Mouse (Mus musculus): ENCODE data around the gene Clec12a. TPM values are rescaled to one million over a fixed set of nuclear protein-coding genes. Genes with fewer than 3 reads are reported as not detected.

The Clec12a gene
- total and polyA plus RNA-seq, 2 experiments from 2014 or later, result 0.33 TPM; not detected in 1

- Histone ChIP-seq H3K27me3 (ENCODE audit: insufficient read depth, low read length) (no peaks in the 10 kb centered on the region), H3K36me3 (ENCODE audit: insufficient read depth, low read length) (no peaks in the 10 kb centered on the region), H3K4me3 (ENCODE audit: low read length) (no peak overlapping the region), H3K9me3 (ENCODE audit: low read length) (no peaks in the 10 kb centered on the region), H3K9ac (replicated peaks; ENCODE audit: low read length) (no peak overlapping the region), H3K4me1 (ENCODE audit: insufficient read depth, low read length) (no peaks in the 10 kb centered on the region), H3K27ac (no peak overlapping the region), H3K4me2 (ENCODE audit: low read depth, low read length) (no peak overlapping the region)
- WGBS, result 27% methylated on average over 2 of the region's 2 CpGs
- peak; percentile 75 for TF ChIP-seq CTCF (IDR thresholded peaks at IDR 0.05; ENCODE audit: low read depth)
- DNase-seq (ENCODE audit: low spot score), result peak; percentile 56
- no peak for ATAC-seq
These were observed 50.7 kb downstream of the Clec12a start for GRCm38 (mm10) chr6:129393087-129393720.

- no peak for DNase-seq (ENCODE audit: low spot score)
- Histone ChIP-seq H3K9me3 (ENCODE audit: low read length) (no peaks in the 10 kb centered on the region), H3K36me3 (ENCODE audit: insufficient read depth, low read length) (no peaks in the 10 kb centered on the region), H3K4me2 (ENCODE audit: low read depth, low read length) (no peak overlapping the region), H3K4me3 (ENCODE audit: low read length) (no peak overlapping the region), H3K27ac (no peak overlapping the region), H3K27me3 (ENCODE audit: insufficient read depth, low read length) (no peaks in the 10 kb centered on the region), H3K4me1 (ENCODE audit: insufficient read depth, low read length) (no peaks in the 10 kb centered on the region), H3K9ac (replicated peaks; ENCODE audit: low read length) (no peak overlapping the region)
- no peak for TF ChIP-seq CTCF (IDR thresholded peaks at IDR 0.05; ENCODE audit: low read depth)
- 0 out of 2 replicates have a peak, but pooled peaks have one; percentile 18 for ATAC-seq
- WGBS, result 85% methylated on average over 6 of the region's 6 CpGs
These were observed 51.2 kb downstream of the Clec12a start for GRCm38 (mm10) chr6:129393732-129394131.

- Histone ChIP-seq H3K9ac (replicated peaks; ENCODE audit: low read length) (no peak within 1 kb of the TSS), H3K4me3 (ENCODE audit: low read length) (no peak within 1 kb of the TSS), H3K9me3 (ENCODE audit: low read length) (no peaks in the 10 kb centered on the region), H3K27ac (no peak within 1 kb of the TSS), H3K36me3 (ENCODE audit: insufficient read depth, low read length) (no peaks in the 10 kb centered on the region), H3K4me1 (ENCODE audit: insufficient read depth, low read length) (no peaks in the 10 kb centered on the region), H3K4me2 (ENCODE audit: low read depth, low read length) (no peak within 1 kb of the TSS), H3K27me3 (ENCODE audit: insufficient read depth, low read length) (no peaks in the 10 kb centered on the region)
- no peak for ATAC-seq
- no peak for DNase-seq (ENCODE audit: low spot score)
- WGBS, result 86% methylated on average over 8 of the region's 8 CpGs
- TF ChIP-seq CTCF (IDR thresholded peaks at IDR 0.05; ENCODE audit: low read depth), result no peak
These were observed 54.5 kb downstream of the Clec12a start, which contains the start of gene Clec1b for GRCm38 (mm10) chr6:129396997-129397396. Gene Clec1b, plus strand, starts transcription at chr6:129397297.

DNA sequence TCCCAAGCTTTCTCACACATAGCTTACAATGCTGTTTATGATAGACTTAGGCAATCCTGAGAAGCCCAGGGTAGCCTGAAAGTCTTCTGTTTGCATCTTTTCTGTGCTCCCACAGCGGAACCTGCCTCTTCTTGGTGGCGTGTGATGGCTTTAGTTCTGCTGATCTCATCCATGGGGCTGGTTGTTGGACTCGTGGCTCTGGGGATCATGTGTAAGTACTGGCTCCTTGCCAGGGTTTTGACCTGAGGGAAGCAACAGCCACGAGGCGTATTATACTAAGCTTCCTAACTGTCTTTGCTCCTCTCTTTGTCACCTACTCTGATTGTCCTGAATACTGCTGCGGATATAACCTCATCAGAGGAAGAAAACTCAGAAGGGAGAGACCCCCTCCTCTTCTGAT is 57.5 kb downstream of the Clec12a start:
- WGBS, result 54% methylated on average over 6 of the region's 6 CpGs
- no peak for DNase-seq (ENCODE audit: low spot score)
- no peaks in the 10 kb centered on the region for H3K27me3 ChIP-seq (ENCODE audit: insufficient read depth, low read length)
- no peaks in the 10 kb centered on the region for H3K4me1 ChIP-seq (ENCODE audit: insufficient read depth, low read length)
- TF ChIP-seq CTCF (IDR thresholded peaks at IDR 0.05; ENCODE audit: low read depth), result no peak
- no peak overlapping the region for H3K4me3 ChIP-seq (ENCODE audit: low read length)
- H3K36me3 ChIP-seq (ENCODE audit: insufficient read depth, low read length), result no peaks in the 10 kb centered on the region
- H3K9ac ChIP-seq (replicated peaks; ENCODE audit: low read length), result no peak overlapping the region
- no peak for ATAC-seq
- H3K27ac ChIP-seq, result no peak overlapping the region
- no peaks in the 10 kb centered on the region for H3K9me3 ChIP-seq (ENCODE audit: low read length)
- no peak overlapping the region for H3K4me2 ChIP-seq (ENCODE audit: low read depth, low read length)

DNA sequence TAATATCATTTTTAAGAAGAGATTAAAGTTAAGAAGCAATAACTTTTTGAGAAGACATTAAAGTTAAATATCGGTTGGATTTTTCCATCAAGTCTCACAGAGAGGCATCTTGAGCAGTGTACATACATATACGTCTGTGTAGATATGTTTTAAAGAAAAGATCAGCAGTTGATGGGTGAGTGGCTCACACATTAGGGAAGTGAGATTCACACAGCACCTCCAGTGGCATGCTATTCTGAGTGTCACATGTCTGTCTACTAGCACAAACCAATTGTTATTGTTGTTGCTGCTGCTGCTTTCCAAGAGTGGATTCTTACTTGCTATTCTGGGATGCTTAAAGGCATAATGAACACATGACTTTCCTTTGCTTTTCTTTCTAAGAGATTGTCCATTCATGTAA is 59.9 kb downstream of the Clec12a start:
- H3K9me3 ChIP-seq (ENCODE audit: low read length), result no peaks in the 10 kb centered on the region
- H3K4me1 ChIP-seq (ENCODE audit: insufficient read depth, low read length), result no peaks in the 10 kb centered on the region
- no peak overlapping the region for H3K9ac ChIP-seq (replicated peaks; ENCODE audit: low read length)
- no peaks in the 10 kb centered on the region for H3K27me3 ChIP-seq (ENCODE audit: insufficient read depth, low read length)
- no peak overlapping the region for H3K27ac ChIP-seq
- no peak overlapping the region for H3K4me2 ChIP-seq (ENCODE audit: low read depth, low read length)
- H3K4me3 ChIP-seq (ENCODE audit: low read length), result no peak overlapping the region
- no peaks in the 10 kb centered on the region for H3K36me3 ChIP-seq (ENCODE audit: insufficient read depth, low read length)
- ATAC-seq, result no peak
- 87% methylated on average over 2 of the region's 2 CpGs for WGBS
- TF ChIP-seq CTCF (IDR thresholded peaks at IDR 0.05; ENCODE audit: low read depth), result no peak
- no peak for DNase-seq (ENCODE audit: low spot score)

DNA sequence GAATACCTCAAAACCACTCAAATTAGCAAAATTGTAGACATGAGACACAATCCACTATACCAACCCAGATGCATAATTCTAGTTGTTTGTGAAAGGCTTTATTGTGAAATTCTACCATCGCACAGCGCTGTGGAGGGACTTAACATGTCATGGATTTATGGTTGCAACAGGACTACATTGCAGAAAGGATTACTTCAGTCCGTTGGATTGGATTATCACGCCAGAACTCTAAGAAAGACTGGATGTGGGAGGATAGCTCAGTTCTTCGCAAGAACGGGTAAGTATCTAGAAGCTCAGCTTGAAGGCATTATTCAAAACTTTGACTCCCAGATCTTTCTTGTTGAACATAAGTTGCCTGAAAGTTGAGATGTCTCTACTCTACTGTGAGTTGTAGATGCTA is 60.9 kb downstream of the Clec12a start:
- Histone ChIP-seq H3K36me3 (ENCODE audit: insufficient read depth, low read length) (no peaks in the 10 kb centered on the region), H3K27me3 (ENCODE audit: insufficient read depth, low read length) (no peaks in the 10 kb centered on the region), H3K4me3 (ENCODE audit: low read length) (no peak overlapping the region), H3K4me1 (ENCODE audit: insufficient read depth, low read length) (no peaks in the 10 kb centered on the region), H3K27ac (no peak overlapping the region), H3K9me3 (ENCODE audit: low read length) (no peaks in the 10 kb centered on the region), H3K4me2 (ENCODE audit: low read depth, low read length) (no peak overlapping the region), H3K9ac (replicated peaks; ENCODE audit: low read length) (no peak overlapping the region)
- WGBS, result 82% methylated on average over 6 of the region's 6 CpGs
- TF ChIP-seq CTCF (IDR thresholded peaks at IDR 0.05; ENCODE audit: low read depth), result no peak
- ATAC-seq (no peak), DNase-seq (ENCODE audit: low spot score) (no peak)

GRCm38 (mm10) chr6:129405999-129406398 is 63.5 kb downstream of the Clec12a start:
- Histone ChIP-seq H3K4me3 (ENCODE audit: low read length) (no peak overlapping the region), H3K27me3 (ENCODE audit: insufficient read depth, low read length) (no peaks in the 10 kb centered on the region), H3K4me1 (ENCODE audit: insufficient read depth, low read length) (no peaks in the 10 kb centered on the region), H3K9ac (replicated peaks; ENCODE audit: low read length) (no peak overlapping the region), H3K9me3 (ENCODE audit: low read length) (no peaks in the 10 kb centered on the region), H3K36me3 (ENCODE audit: insufficient read depth, low read length) (no peaks in the 10 kb centered on the region), H3K4me2 (ENCODE audit: low read depth, low read length) (no peak overlapping the region), H3K27ac (no peak overlapping the region)
- no peak for DNase-seq (ENCODE audit: low spot score)
- no peak for TF ChIP-seq CTCF (IDR thresholded peaks at IDR 0.05; ENCODE audit: low read depth)
- ATAC-seq, result no peak

All from hindbrain, postnatal 0 days (tissue).